Mouse (Mus musculus) forebrain, embryonic 14.5 days (tissue): ENCODE measurements at regions not wholly inside any gene's neighbourhood (a gene's known extent, or its start where the extent isn't known, plus 50 kb on each side); places are given as distances from the start of the nearest gene placed in this dataset.

Experiments
- ATAC-seq: fragments of 200-750 bp; cut with Nextera tagmentation; 2 replicates; pipeline ENCODE4 v1.8.0; 2017; ENCODE audit warnings: mild to moderate bottlenecking, moderate library complexity
- DNase-seq: peaks from one replicate; pipeline ENCODE4 v3.0.0-alpha.2; 2015; ENCODE audit warnings: low spot score
- H3K27ac ChIP-seq: fragments of 300-500 bp; sonication (generic); 2 replicates; pipeline ENCODE4 v1.5.1; 2014; ENCODE audit warnings: low read depth, mild to moderate bottlenecking, control low read depth, low read length, moderate library complexity
- H3K27me3 ChIP-seq: fragments of 300-500 bp; sonication (generic); replicated peaks from 2 replicates; pipeline ENCODE4 v1.6.1; 2014; ENCODE audit warnings: low read length, control low read depth, mixed read lengths; ENCODE audit not compliant: control insufficient read depth, insufficient read depth
- H3K36me3 ChIP-seq: fragments of 300-500 bp; sonication (generic); 2 replicates; pipeline ENCODE4 v1.6.1; 2014; ENCODE audit warnings: low read length, control low read depth; ENCODE audit not compliant: control insufficient read depth, insufficient read depth
- H3K4me1 ChIP-seq: fragments of 300-500 bp; sonication (generic); 2 replicates; pipeline ENCODE4 v1.6.1; 2014; ENCODE audit warnings: antibody characterized with exemption, low read length, control low read depth; ENCODE audit not compliant: control insufficient read depth, insufficient read depth
- H3K4me2 ChIP-seq: fragments of 300-500 bp; sonication (generic); 2 replicates; pipeline ENCODE4 v1.6.1; 2014; ENCODE audit warnings: mild to moderate bottlenecking, control low read depth, low read length
- H3K4me3 ChIP-seq: fragments of 300-500 bp; sonication (generic); 2 replicates; pipeline ENCODE4 v1.5.1; 2014; ENCODE audit warnings: low read depth, low read length, control low read depth
- H3K9ac ChIP-seq: fragments of 300-500 bp; sonication (generic); 2 replicates; pipeline ENCODE4 v1.6.1; 2014; ENCODE audit warnings: mild to moderate bottlenecking, low read length, control low read depth, moderate library complexity
- H3K9me3 ChIP-seq: fragments of 300-500 bp; sonication (generic); replicated peaks from 2 replicates; pipeline ENCODE4 v1.6.1; 2016; ENCODE audit warnings: low read length, control low read depth, mixed read lengths; ENCODE audit not compliant: control insufficient read depth
- WGBS: fragments of 180-500 bp; shearing (Covaris S2); extraction: QIAGEN DNeasy Blood & Tissue Kit; methylation state at CpG from one replicate; pipeline ENCODE4 v1.1.7; 2014; 5-methylcytosine and 5-hydroxymethylcytosine counted together

DNA sequence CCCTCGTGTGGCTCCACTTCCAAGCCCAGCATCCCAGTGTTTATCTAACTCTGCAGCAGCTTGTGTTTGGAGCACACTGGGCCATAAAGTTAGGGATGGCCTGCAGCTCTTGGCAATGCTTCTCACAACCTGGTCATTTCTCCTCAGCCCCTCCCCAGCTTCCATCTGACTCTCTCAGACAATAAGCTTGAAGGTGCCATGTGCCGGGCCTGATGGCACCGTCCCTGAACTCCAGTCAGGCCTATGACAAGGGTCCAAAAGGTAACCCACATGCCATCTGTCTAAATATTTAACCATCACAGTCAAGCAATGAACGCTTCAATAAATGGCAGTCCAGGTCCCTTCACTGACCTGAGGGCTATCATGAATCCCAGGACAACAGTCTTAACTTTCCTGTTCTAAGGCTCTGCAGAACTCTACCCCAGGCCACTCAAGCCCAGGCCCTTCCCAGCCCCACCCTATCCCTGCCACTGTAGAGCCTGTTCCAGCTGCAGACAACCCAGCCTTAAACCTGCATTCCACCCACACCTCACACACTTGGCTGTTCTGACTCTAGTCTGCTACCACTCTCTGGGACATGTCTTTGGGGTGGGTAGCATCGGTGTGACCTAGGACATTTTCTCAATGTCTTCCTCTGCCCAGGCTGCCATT lies 111.8 kb downstream of the Banf2 start:
- Histone ChIP-seq H3K36me3 (no peaks in the 10 kb centered on the region), H3K9ac (no peak overlapping the region), H3K4me1 (no peaks in the 10 kb centered on the region), H3K4me3 (no peak overlapping the region), H3K27me3 (no peaks in the 10 kb centered on the region), H3K4me2 (no peak overlapping the region), H3K9me3 (no peaks in the 10 kb centered on the region), H3K27ac (no peak overlapping the region)
- no peak for DNase-seq
- ATAC-seq: no peak
- 88% methylated on average over 5 of the region's 5 CpGs for WGBS

DNA sequence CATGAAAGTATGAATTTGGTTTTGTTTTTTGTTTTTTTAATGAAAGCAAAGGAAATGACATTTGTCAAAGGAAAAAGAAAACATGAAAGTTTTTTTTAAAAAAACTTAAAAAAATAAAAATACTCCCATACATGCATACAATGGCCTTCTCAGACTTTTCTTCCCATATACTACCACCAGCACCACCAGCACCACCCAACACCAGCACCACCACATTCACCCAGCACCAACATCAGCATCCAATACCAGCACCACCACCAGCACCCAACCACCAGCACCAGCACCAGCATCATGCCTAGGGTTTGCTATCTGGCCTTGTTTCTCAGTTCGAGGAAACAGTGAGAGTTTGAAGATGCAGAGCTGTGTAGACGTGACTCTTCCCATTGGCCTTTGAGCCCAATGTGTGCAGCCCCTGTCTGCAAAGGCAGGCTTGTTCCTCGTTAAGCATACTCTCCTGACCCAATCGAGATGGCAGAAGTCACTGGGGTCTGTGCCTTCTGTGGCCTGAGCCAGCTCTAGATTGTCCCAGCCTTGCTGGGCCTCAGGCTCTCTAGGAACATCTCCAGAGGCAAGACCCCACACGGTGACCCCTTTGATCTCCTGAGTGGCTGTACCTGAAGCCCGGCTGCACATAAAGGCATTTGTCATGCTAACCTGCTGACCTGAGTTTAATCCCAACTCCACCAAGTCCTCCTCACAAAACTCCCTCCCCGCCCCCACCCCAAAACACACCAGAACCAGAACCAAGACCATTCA lies 113.8 kb upstream of the Mgme1 start:
- ATAC-seq (no peak), DNase-seq (no peak)
- Histone ChIP-seq H3K27me3 (peaks cover 10% of the 10 kb centered on the region), H3K9me3 (no peaks in the 10 kb centered on the region), H3K9ac (no peak overlapping the region), H3K4me1 (no peaks in the 10 kb centered on the region), H3K36me3 (no peaks in the 10 kb centered on the region), H3K27ac (no peak overlapping the region), H3K4me2 (no peak overlapping the region), H3K4me3 (no peak overlapping the region)
- WGBS: 25% methylated on average over 7 of the region's 7 CpGs

DNA sequence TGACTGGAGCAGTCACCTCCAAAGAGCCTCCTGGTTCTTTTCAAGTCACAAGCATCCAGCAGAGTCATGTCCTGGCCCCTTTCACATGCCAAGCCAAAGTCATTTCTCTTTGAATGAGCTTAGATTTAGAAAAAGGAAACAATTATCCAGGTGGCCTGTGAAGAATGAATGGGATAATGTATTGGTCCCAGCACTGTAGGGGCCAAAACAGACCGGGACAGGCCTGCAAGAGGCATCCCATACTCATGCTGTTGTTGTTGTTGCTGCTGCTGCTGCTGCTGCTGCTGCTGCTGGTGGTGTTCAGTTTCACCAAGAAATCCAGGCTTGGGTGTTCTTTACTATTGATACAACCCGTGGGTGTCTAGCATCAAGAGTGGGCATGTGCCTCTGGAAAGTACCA lies 113.1 kb upstream of the Mgme1 start:
- Histone ChIP-seq H3K4me3 (no peak overlapping the region), H3K4me2 (no peak overlapping the region), H3K27me3 (peaks cover 10% of the 10 kb centered on the region), H3K27ac (no peak overlapping the region), H3K9me3 (no peaks in the 10 kb centered on the region), H3K36me3 (no peaks in the 10 kb centered on the region), H3K9ac (no peak overlapping the region), H3K4me1 (no peaks in the 10 kb centered on the region)
- WGBS: 12% methylated on average over 2 of the region's 2 CpGs
- no peak for ATAC-seq
- no peak for DNase-seq

DNA sequence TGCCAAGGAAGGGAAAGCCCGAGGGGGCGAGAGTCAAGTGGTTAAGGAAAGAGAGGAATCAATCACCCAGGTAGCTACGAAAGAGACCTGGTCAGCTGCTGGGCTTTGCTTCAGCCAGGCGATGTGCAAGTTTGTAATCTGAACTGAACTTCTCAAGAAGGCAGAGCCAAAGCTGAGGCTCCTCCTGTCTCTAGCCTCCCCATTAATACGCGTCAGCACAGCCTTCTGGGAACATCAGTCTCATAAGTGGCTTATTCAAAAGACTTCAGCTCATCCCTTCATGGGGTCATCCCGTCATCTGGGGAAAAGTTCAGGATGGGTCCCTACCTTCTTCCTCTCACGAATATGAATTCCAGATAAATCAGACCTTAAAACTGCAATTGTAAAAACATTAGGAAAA lies 112.2 kb upstream of the Mgme1 start:
- no peak overlapping the region for H3K27ac ChIP-seq
- no peak overlapping the region for H3K4me2 ChIP-seq
- H3K36me3 ChIP-seq: no peaks in the 10 kb centered on the region
- no peak overlapping the region for H3K9ac ChIP-seq
- H3K4me3 ChIP-seq: no peak overlapping the region
- no peaks in the 10 kb centered on the region for H3K9me3 ChIP-seq
- no peaks in the 10 kb centered on the region for H3K4me1 ChIP-seq
- 45% methylated on average over 8 of the region's 8 CpGs for WGBS
- DNase-seq (no peak), ATAC-seq (no peak)
- H3K27me3 ChIP-seq: peaks cover 10% of the 10 kb centered on the region

DNA sequence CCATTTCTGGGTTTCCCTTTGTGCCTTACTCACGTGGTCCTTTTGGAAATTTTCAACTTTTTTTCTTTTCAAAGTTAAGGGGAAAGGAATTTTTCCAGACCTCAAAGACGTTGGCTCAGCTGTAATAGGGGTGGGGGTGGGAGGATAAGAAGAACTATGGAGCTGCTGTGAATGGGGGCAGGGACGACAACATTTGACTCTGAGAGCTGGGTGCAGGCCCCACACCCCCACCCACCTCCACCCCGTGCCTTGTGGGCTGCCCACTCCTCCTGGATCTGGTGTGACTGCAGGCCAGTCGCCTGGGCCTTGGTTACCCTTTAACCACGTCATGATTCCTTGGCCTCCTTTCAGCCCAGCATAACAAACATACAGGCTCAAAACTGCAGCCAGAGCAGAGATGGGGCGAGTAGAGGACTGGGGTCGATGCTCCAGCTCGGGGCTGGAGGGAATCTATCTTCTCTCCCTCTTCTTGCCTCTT lies 110.6 kb upstream of the Mgme1 start:
- Histone ChIP-seq H3K4me3 (no peak overlapping the region), H3K9me3 (no peaks in the 10 kb centered on the region), H3K4me1 (no peaks in the 10 kb centered on the region; the same call in 1 of the 2 replicates), H3K27ac (no peak overlapping the region), H3K27me3 (peaks cover 10% of the 10 kb centered on the region), H3K9ac (no peak overlapping the region), H3K4me2 (no peak overlapping the region), H3K36me3 (no peaks in the 10 kb centered on the region)
- WGBS: 57% methylated on average over 9 of the region's 9 CpGs
- ATAC-seq (no peak), DNase-seq (no peak)

DNA sequence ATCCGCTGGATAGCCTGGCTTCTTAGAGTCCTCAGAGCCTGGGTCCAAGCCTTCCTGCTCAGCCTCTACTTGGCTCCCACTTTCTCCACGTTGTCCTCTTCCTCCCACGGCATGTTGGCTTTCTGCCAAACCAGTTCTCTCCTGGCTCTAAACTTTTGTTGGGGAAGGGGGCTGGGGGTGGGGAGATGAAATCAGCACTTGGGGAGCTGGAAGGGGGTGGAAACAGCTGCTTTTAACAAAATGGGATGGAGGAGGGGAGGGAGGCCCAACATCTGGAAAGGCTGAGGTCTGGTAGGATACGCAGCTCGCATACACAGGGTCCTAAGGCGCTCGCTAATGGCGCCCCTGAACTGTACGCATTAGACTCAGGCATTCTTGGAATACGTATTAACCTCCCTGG lies 110.0 kb upstream of the Mgme1 start:
- Histone ChIP-seq H3K9me3 (no peaks in the 10 kb centered on the region), H3K4me3 (no peak overlapping the region), H3K9ac (no peak overlapping the region), H3K4me1 (no peaks in the 10 kb centered on the region; the same call in 1 of the 2 replicates), H3K27me3 (peaks cover 10% of the 10 kb centered on the region), H3K27ac (no peak overlapping the region), H3K4me2 (no peak overlapping the region), H3K36me3 (no peaks in the 10 kb centered on the region)
- no peak for ATAC-seq
- DNase-seq: peak; percentile 17
- WGBS: 59% methylated on average over 10 of the region's 10 CpGs

DNA sequence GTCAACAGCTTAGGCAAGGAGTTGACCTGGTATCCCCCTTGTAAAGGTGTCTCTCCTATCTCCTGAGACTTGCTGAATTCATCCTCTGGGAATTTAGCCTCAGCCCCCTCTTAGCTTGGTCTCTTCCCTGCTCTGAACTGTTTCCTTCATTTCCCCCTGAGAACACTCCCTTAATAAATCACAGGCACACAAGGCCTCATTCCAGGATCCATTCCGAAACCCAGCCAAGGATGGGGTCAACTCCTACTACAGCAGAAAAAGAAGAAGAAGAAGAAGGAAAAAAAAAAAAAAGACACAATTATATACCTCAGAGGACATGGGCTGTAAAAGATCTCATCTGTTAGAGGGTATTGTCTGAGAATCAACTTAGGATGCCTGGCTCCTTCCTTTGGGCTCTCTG lies 108.6 kb upstream of the Mgme1 start:
- 97% methylated on average over 1 of the region's 1 CpGs for WGBS
- Histone ChIP-seq H3K4me1 (no peaks in the 10 kb centered on the region; the same call in 1 of the 2 replicates), H3K27ac (no peak overlapping the region), H3K27me3 (peaks cover 5% of the 10 kb centered on the region), H3K4me3 (no peak overlapping the region), H3K9me3 (no peaks in the 10 kb centered on the region), H3K9ac (no peak overlapping the region), H3K36me3 (no peaks in the 10 kb centered on the region), H3K4me2 (no peak overlapping the region)
- DNase-seq: no peak
- ATAC-seq: no peak

DNA sequence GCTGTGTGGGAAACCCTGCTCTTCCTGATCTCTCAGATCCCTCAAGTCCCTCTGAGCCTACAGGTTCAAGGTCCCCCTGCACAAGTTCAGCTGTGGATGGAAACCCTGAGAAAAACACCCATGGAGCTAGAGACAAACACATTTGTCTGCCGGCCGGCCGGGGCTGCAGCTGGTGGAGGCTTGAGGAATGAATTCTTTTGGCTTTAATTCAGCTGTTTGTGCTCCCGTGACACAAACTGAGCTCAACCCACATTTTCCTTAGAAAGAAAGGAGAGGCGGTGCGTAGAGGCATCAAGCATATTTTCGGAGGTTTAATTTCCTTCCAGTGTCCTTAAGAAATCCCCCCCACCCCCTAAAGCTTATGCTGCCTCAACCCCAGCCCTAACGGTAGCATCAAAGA lies 106.4 kb upstream of the Mgme1 start:
- peak; percentile 53 for DNase-seq
- ATAC-seq: no peak
- 5% methylated on average over 8 of the region's 8 CpGs for WGBS
- Histone ChIP-seq H3K4me3 (no peak overlapping the region), H3K4me2 (peak overlapping the region; percentile 88), H3K9ac (no peak overlapping the region), H3K4me1 (no peaks in the 10 kb centered on the region; the same call in 1 of the 2 replicates), H3K36me3 (no peaks in the 10 kb centered on the region), H3K9me3 (no peaks in the 10 kb centered on the region), H3K27me3 (no peaks in the 10 kb centered on the region), H3K27ac (no peak overlapping the region)
